Mouse (Mus musculus) bone marrow macrophage, adult 2 months (primary cell): ENCODE results near the gene Fam83e.

ENCODE experiments used
- CTCF ChIP-seq: IDR thresholded peaks from 2 replicates; pipeline ENCODE4 v1.5.1; 2012; ENCODE audit warnings: low read depth, mild to moderate bottlenecking, low read length, moderate library complexity
- POLR2A ChIP-seq: IDR thresholded peaks from 2 replicates; pipeline ENCODE4 v1.6.1; 2012; ENCODE audit warnings: mild to moderate bottlenecking, low read depth, low read length, borderline replicate concordance

DNA sequence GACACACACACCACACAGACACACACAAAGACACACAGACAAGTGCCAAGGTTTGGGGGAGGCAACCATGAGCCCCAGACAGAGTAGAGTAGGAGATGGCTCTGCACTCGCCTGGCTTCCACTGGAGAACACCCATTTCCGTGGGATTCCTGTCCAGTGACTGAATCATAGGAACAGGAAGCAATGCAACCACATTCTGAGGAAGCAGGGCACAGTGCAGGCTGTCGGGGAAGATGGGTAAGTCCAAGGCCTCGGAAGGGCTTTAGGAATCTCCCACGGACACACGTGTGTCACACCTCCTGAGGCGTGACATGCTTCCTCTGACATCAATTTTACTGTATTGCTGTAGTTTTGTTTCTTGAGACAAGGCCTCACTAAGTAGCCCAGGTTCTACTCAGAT is 27.1 kb downstream of the Fam83e start:
- TF ChIP-seq POLR2A: no peak
- TF ChIP-seq CTCF: no peak
